In the genomic region with DNA sequence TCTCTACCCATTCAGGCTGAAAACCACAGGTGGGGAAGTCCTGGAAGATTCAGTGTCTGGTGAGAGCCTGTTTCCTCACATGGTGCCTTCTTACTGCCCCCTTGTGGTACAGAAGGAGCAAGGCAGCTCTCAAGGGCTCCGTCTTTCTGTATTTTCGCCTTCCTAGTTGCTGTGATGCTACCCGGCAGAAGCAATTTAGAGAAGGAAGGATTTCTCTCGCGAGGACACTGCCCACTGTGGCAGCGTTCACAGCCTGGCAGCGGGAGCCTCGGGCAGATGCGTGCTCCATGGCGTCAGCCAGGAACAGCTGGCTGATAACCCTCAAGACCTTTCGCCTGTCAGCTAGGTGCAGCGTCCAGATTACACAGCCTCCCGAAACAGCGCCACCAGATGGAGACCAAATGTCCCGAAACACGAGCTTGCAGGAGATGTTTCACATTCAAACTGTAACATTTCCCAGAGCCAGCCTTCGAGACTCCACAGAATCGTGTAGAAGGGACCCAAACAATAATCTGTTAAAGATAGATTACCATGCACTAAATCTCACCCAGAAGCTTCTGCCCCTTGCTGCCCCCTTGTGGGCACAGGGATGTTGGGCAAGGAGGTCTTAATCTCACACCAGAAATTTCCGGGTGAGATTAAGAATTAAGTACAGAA, we compare ENCODE assay signal across 8 mouse cellular contexts. TPM values are rescaled to one million over a fixed set of nuclear protein-coding genes. Genes with fewer than 3 reads are reported as not detected.
A peak's percentile ranks its signal among the peaks of the same experiment; 100 is the strongest.
DNase-seq lines count a peak whose midpoint lies in the region; ATAC-seq and TF ChIP-seq lines count a peak whose summit lies in the region.

No protein-coding gene starts in this region.

- H3K27me3 ChIP-seq in embryonic facial prominence, embryonic 13.5 days: no peaks in the 10 kb centered on the region
- H3K27me3 ChIP-seq in limb, embryonic 14.5 days (ENCODE audit: control insufficient read depth, insufficient read depth, low read length): no peaks in the 10 kb centered on the region
- no peaks in the 10 kb centered on the region for H3K27me3 ChIP-seq in midbrain, embryonic 16.5 days (ENCODE audit: control insufficient read depth, insufficient read depth, low read depth, low read length)

- no peaks in the 10 kb centered on the region for H3K9me3 ChIP-seq in embryonic facial prominence, embryonic 13.5 days
- no peaks in the 10 kb centered on the region for H3K9me3 ChIP-seq in limb, embryonic 14.5 days (ENCODE audit: control insufficient read depth, low read length)
- H3K9me3 ChIP-seq in midbrain, embryonic 16.5 days (replicated peaks; ENCODE audit: control insufficient read depth, low read length, poor library complexity, severe bottlenecking): no peaks in the 10 kb centered on the region

- no peak for TF ChIP-seq POLR2A in limb, embryonic 14.5 days (IDR thresholded peaks at IDR 0.05; ENCODE audit: borderline replicate concordance, extremely low read depth, insufficient read depth, insufficient read length)

- H3K36me3 ChIP-seq in embryonic facial prominence, embryonic 13.5 days: no peaks in the 10 kb centered on the region
- no peaks in the 10 kb centered on the region for H3K36me3 ChIP-seq in limb, embryonic 14.5 days (ENCODE audit: control insufficient read depth, insufficient read depth, low read length)
- H3K36me3 ChIP-seq in midbrain, embryonic 16.5 days (ENCODE audit: control insufficient read depth, insufficient read depth, low read length): no peaks in the 10 kb centered on the region

- peak overlapping the region; percentile 73 for H3K4me2 ChIP-seq in embryonic facial prominence, embryonic 13.5 days
- H3K4me2 ChIP-seq in limb, embryonic 14.5 days (replicated peaks; ENCODE audit: low read depth, low read length, severe bottlenecking): peak overlapping the region; percentile 79
- H3K4me2 ChIP-seq in midbrain, embryonic 16.5 days (ENCODE audit: low read length): peak overlapping the region; percentile 83

- DNase-seq in A20 (ENCODE audit: low read depth, low spot score): peak; percentile 92
- peak; percentile 27 to 49 for DNase-seq in adrenal gland, postnatal 4 days (ENCODE audit: low spot score in 2 of 2)
- peak; percentile 40 to 65 for DNase-seq in heart, adult 9 months (ENCODE audit: low spot score in 2 of 2)
- peak; percentile 74 for DNase-seq in kidney, adult 9 months
- peak; percentile 84 for DNase-seq in limb, embryonic 14.5 days (ENCODE audit: low spot score)
- peak; percentile 52 to 86 for DNase-seq in spleen, postnatal 10 days (ENCODE audit: low spot score in 2 of 2)

- H3K27ac ChIP-seq in embryonic facial prominence, embryonic 13.5 days: 0 out of 2 replicates have a peak overlapping the region, but pooled peaks have one; percentile 8
- no peak overlapping the region for H3K27ac ChIP-seq in limb, embryonic 14.5 days (replicated peaks; ENCODE audit: low read depth, low read length)
- H3K27ac ChIP-seq in midbrain, embryonic 16.5 days (ENCODE audit: low read length): peak overlapping the region; percentile 95

- H3K4me1 ChIP-seq in embryonic facial prominence, embryonic 13.5 days: 0 out of 2 replicates have a peak, but pooled peaks cover under 1% of the 10 kb centered on the region
- peaks cover 3% of the 10 kb centered on the region; the same call in 1 of the 2 replicates for H3K4me1 ChIP-seq in limb, embryonic 14.5 days (ENCODE audit: control insufficient read depth, insufficient read depth, low read length)
- H3K4me1 ChIP-seq in midbrain, embryonic 16.5 days (ENCODE audit: control insufficient read depth, insufficient read depth, low read length): no peaks in the 10 kb centered on the region; the same call in 1 of the 2 replicates

- ATAC-seq in embryonic facial prominence, embryonic 13.5 days (ENCODE audit: insufficient number of reproducible peaks, insufficient read depth, low FRiP score, low TSS enrichment, low read depth): no peak
- peak; percentile 75; the same call in 1 of the 2 replicates for ATAC-seq in limb, embryonic 14.5 days (ENCODE audit: low FRiP score, low read depth)
- ATAC-seq in midbrain, embryonic 16.5 days: peak; percentile 73

- H3K4me3 ChIP-seq in embryonic facial prominence, embryonic 13.5 days: peak overlapping the region; percentile 45
- H3K4me3 ChIP-seq in limb, embryonic 14.5 days (replicated peaks; ENCODE audit: low read length): peak overlapping the region; percentile 45
- H3K4me3 ChIP-seq in midbrain, embryonic 16.5 days (ENCODE audit: low read depth, low read length): peak overlapping the region; percentile 47

- 6% methylated on average over 19 of the region's 19 CpGs for WGBS in embryonic facial prominence, embryonic 13.5 days
- WGBS in limb, embryonic 14.5 days: 5% methylated on average over 19 of the region's 19 CpGs
- WGBS in midbrain, embryonic 16.5 days: 6% methylated on average over 19 of the region's 19 CpGs

- H3K9ac ChIP-seq in embryonic facial prominence, embryonic 13.5 days: peak overlapping the region; percentile 61
- peak overlapping the region; percentile 59 for H3K9ac ChIP-seq in limb, embryonic 14.5 days (ENCODE audit: low read depth, low read length, severe bottlenecking)
- peak overlapping the region; percentile 71 for H3K9ac ChIP-seq in midbrain, embryonic 16.5 days (ENCODE audit: low read depth, low read length)

RNA-seq across cellular contexts. Expression of gene Rpap3, which starts 41.7 kb away (rescaled TPM):
- 10 to 100 TPM; 25.6 to 26.9 TPM for total RNA-seq in adrenal gland, postnatal 4 days (2021)
- 28.6 and 28.7 TPM in 2 replicates for polyA plus RNA-seq in embryonic facial prominence, embryonic 13.5 days (2015; fragmentation: Nextera tagmentation; extraction: Ambion mirVana)
- polyA plus RNA-seq in limb, embryonic 14.5 days (2012; rRNA removed): 15.2 and 22.7 TPM in 2 replicates
- polyA plus RNA-seq in limb, embryonic 14.5 days (2014; fragmentation: Nextera tagmentation; extraction: Ambion mirVana): 31.1 and 31.4 TPM in 2 replicates
- polyA plus RNA-seq in midbrain, embryonic 16.5 days (2015; fragmentation: Nextera tagmentation; extraction: Ambion mirVana): 37.3 and 41.9 TPM in 2 replicates

Comparison
In these comparisons a context has a peak if more than half of its experiments do, and no peak if none do; other contexts are left out.
1. DNase-seq: peak in every context shown above with its lines; median percentile 92 in A20; 84 in limb, embryonic 14.5 days; 74 in kidney, adult 9 months; 69 in spleen, postnatal 10 days; 52 in heart, adult 9 months; 38 in adrenal gland, postnatal 4 days.